Mouse (Mus musculus) MEL (cell line): ENCODE measurements at regions not wholly inside any gene's neighbourhood (a gene's known extent, or its start where the extent isn't known, plus 50 kb on each side); places are given as distances from the start of the nearest gene placed in this dataset.

Experiments used
- DNase-seq: peaks from one replicate; pipeline ENCODE4 v3.0.0; 2011; ENCODE audit warnings: low read depth, low spot score
- H3K27ac ChIP-seq: 2 replicates; pipeline ENCODE4 v1.5.1; 2012; ENCODE audit warnings: low read depth, mild to moderate bottlenecking, control low read depth, low read length, moderate library complexity; ENCODE audit not compliant: control insufficient read depth
- H3K27me3 ChIP-seq, 2 experiments: fragments of 150-350 bp in 1 of 2; sonication (generic) in 1 of 2; 2 replicates each; pipeline ENCODE4 v1.6.1; 2012; ENCODE audit warnings: low read length in 2 of 2, mild to moderate bottlenecking in 2 of 2, improper control_type of control experiment in 1 of 2, moderate library complexity in 1 of 2; ENCODE audit not compliant: insufficient read depth in 2 of 2, control insufficient read depth in 1 of 2
- H3K36me3 ChIP-seq, 2 experiments: 2 replicates each; pipeline ENCODE4 v1.6.1; 2012 to 2014; ENCODE audit warnings: low read length in 2 of 2, improper control_type of control experiment in 1 of 2, inconsistent platforms in 1 of 2, mild to moderate bottlenecking in 1 of 2; ENCODE audit not compliant: insufficient read depth in 2 of 2, control insufficient read depth in 1 of 2
- H3K4me1 ChIP-seq, 2 experiments: fragments of 150-350 bp in 1 of 2; sonication (generic) in 1 of 2; 2 replicates each; pipeline ENCODE4 v1.6.1; 2012; ENCODE audit warnings: low read length in 2 of 2, improper control_type of control experiment in 1 of 2, mild to moderate bottlenecking in 1 of 2; ENCODE audit not compliant: insufficient read depth in 2 of 2, control insufficient read depth in 1 of 2
- H3K4me3 ChIP-seq, 2 experiments: fragments of 150-350 bp in 1 of 2; sonication (generic) in 1 of 2; 2 replicates each; pipeline ENCODE4 v1.5.1; 2012; ENCODE audit warnings: low read depth in 2 of 2, low read length in 2 of 2, mild to moderate bottlenecking in 2 of 2, moderate library complexity in 2 of 2, control low read depth in 1 of 2, improper control_type of control experiment in 1 of 2; ENCODE audit not compliant: control insufficient read depth in 1 of 2, insufficient read depth in 1 of 2
- H3K79me2 ChIP-seq: 2 replicates; pipeline ENCODE4 v1.6.1; 2012; ENCODE audit warnings: mild to moderate bottlenecking, low read length, moderate library complexity; ENCODE audit not compliant: control insufficient read depth, poor library complexity, insufficient read depth
- H3K9ac ChIP-seq: 2 replicates; pipeline ENCODE4 v1.6.1; 2012; ENCODE audit warnings: low read depth, mild to moderate bottlenecking, control low read depth, low read length, moderate library complexity; ENCODE audit not compliant: control insufficient read depth, poor library complexity, severe bottlenecking
- H3K9me3 ChIP-seq: fragments of 150-350 bp; sonication (generic); replicated peaks from 2 replicates; pipeline ENCODE4 v1.6.1; 2012; ENCODE audit warnings: mild to moderate bottlenecking, low read length, improper control_type of control experiment, moderate library complexity; ENCODE audit not compliant: insufficient read depth
- CHD2 ChIP-seq: IDR thresholded peaks from 2 replicates; pipeline ENCODE4 v1.6.1; 2011; ENCODE audit warnings: low read length, improper control_type of control experiment
- E2F4 ChIP-seq: IDR thresholded peaks from 2 replicates; pipeline ENCODE4 v1.6.1; 2011; ENCODE audit warnings: low read depth, low read length, improper control_type of control experiment, borderline replicate concordance
- ELF1 ChIP-seq: IDR thresholded peaks from 2 replicates; pipeline ENCODE4 v1.6.1; 2014; ENCODE audit warnings: low read depth, mild to moderate bottlenecking, inconsistent platforms, low read length, improper control_type of control experiment, moderate library complexity
- HCFC1 ChIP-seq: IDR thresholded peaks from 2 replicates; pipeline ENCODE4 v1.6.1; 2012; ENCODE audit warnings: low read depth, mild to moderate bottlenecking, inconsistent platforms, low read length, improper control_type of control experiment, moderate library complexity
- KAT2A ChIP-seq: conservative IDR thresholded peaks from 2 replicates; pipeline ENCODE4 v1.6.1; 2012; ENCODE audit warnings: low read depth, low read length, improper control_type of control experiment, inconsistent platforms
- MAFK ChIP-seq: IDR thresholded peaks from 2 replicates; pipeline ENCODE4 v1.6.1; 2011; ENCODE audit warnings: low read depth, mild to moderate bottlenecking, low read length, improper control_type of control experiment, borderline replicate concordance
- MAX ChIP-seq: IDR thresholded peaks from 2 replicates; pipeline ENCODE4 v1.6.1; 2011; ENCODE audit warnings: low read length, improper control_type of control experiment
- MAZ ChIP-seq: IDR thresholded peaks from 2 replicates; pipeline ENCODE4 v1.6.1; 2012; ENCODE audit warnings: low read depth, mild to moderate bottlenecking, inconsistent platforms, low read length, improper control_type of control experiment
- MEF2A ChIP-seq: IDR thresholded peaks from 2 replicates; pipeline ENCODE4 v1.6.1; 2014; ENCODE audit warnings: low read depth, mild to moderate bottlenecking, inconsistent platforms, low read length, improper control_type of control experiment; ENCODE audit not compliant: poor library complexity, insufficient replicate concordance, severe bottlenecking; ENCODE audit errors: extremely low read depth
- POLR2AphosphoS2 ChIP-seq: IDR thresholded peaks from 2 replicates; pipeline ENCODE4 v1.6.1; 2011; ENCODE audit warnings: low read length, improper control_type of control experiment
- RCOR1 ChIP-seq: IDR thresholded peaks from 2 replicates; pipeline ENCODE4 v1.6.1; 2012; ENCODE audit warnings: low read depth, mild to moderate bottlenecking, inconsistent platforms, low read length, improper control_type of control experiment
- SIN3A ChIP-seq: IDR thresholded peaks from 2 replicates; pipeline ENCODE4 v1.6.1; 2012; ENCODE audit warnings: low read length, improper control_type of control experiment, inconsistent platforms
- TAL1 ChIP-seq: IDR thresholded peaks from 2 replicates; pipeline ENCODE4 v1.6.1; 2012; ENCODE audit warnings: mild to moderate bottlenecking, inconsistent platforms, low read length, moderate library complexity, mixed read lengths
- UBTF ChIP-seq: IDR thresholded peaks from 2 replicates; pipeline ENCODE4 v1.6.1; 2012; ENCODE audit warnings: low read depth, mild to moderate bottlenecking, inconsistent platforms, low read length, improper control_type of control experiment, moderate library complexity, borderline replicate concordance; ENCODE audit not compliant: insufficient read depth
- USF1 ChIP-seq: IDR thresholded peaks from 2 replicates; pipeline ENCODE4 v1.6.1; 2014; ENCODE audit warnings: low read depth, mild to moderate bottlenecking, inconsistent platforms, low read length, improper control_type of control experiment, moderate library complexity
- USF2 ChIP-seq, 2 experiments: IDR thresholded peaks; 2 replicates each; pipeline ENCODE4 v1.6.1; 2011 to 2012; ENCODE audit warnings: improper control_type of control experiment in 2 of 2, low read length in 2 of 2, borderline replicate concordance in 1 of 2, inconsistent platforms in 1 of 2, low read depth in 1 of 2, mild to moderate bottlenecking in 1 of 2; ENCODE audit not compliant: insufficient read depth in 1 of 2
- ZC3H11A ChIP-seq: IDR thresholded peaks from 2 replicates; pipeline ENCODE4 v1.6.1; 2012; ENCODE audit warnings: low read depth, mild to moderate bottlenecking, inconsistent platforms, low read length, improper control_type of control experiment
- ZNF384 ChIP-seq: IDR thresholded peaks from 2 replicates; pipeline ENCODE4 v1.6.1; 2012; ENCODE audit warnings: low read depth, mild to moderate bottlenecking, inconsistent platforms, low read length, improper control_type of control experiment

DNA sequence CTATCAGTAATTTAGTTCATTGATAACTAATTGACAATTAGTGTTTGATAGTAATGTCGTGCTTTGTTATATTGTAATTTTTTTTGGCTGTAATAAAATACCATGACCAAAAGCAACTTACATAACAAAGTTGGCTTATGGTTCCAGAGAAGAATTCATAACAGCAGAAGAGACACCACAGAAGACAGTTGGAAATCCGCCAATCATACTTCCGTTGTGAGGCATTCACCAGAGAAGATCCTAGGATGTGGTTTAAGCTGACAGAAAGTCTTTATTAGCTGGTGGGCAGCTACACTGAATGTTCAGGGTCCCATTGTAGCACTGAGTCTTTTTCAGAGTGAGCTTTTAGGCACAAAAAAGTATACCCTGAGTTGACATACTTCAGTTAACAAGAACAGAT is 109.9 kb downstream of the Sec23a start:
- no peaks in the 10 kb centered on the region; a peak in 1 of 4 replicates for H3K27me3 ChIP-seq
- H3K4me3 ChIP-seq = no peak overlapping the region
- no peaks in the 10 kb centered on the region for H3K4me1 ChIP-seq
- TF ChIP-seq HCFC1 (no peak), CHD2 (no peak)
- H3K79me2 ChIP-seq = no peaks in the 10 kb centered on the region
- no peaks in the 10 kb centered on the region for H3K36me3 ChIP-seq
- DNase-seq = peak; percentile 50
- H3K9me3 ChIP-seq = no peaks in the 10 kb centered on the region
- H3K27ac ChIP-seq = no peak overlapping the region
- H3K9ac ChIP-seq = no peak overlapping the region

DNA sequence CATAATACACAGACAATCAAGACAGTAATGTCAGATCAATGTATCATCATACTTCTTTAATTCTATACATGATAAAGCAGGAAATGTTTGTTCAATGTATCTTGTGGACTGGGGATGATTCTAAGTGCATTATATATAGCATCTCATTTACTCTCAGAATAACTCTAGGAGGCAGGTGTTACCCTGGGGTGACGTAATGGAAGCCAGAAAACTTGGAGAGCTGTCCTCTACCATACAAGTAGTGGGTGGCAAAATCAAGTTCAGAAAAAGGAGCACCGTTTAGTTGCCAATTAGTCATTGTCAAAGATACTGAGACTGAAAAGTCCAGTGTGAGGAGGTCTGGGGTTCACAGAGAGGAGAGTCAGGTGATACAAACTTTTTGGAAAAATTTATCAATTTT is 136.0 kb downstream of the Sec23a start:
- DNase-seq = no peak
- H3K79me2 ChIP-seq = no peaks in the 10 kb centered on the region
- no peak overlapping the region for H3K9ac ChIP-seq
- no peaks in the 10 kb centered on the region for H3K36me3 ChIP-seq
- TF ChIP-seq HCFC1 (no peak), MAZ (no peak), KAT2A (no peak), ZNF384 (no peak), SIN3A (no peak), POLR2AphosphoS2 (no peak), UBTF (no peak), CHD2 (no peak), ELF1 (no peak), ZC3H11A (no peak), USF1 (no peak), E2F4 (no peak), MAX (no peak), MEF2A (no peak), MAFK (no peak), TAL1 (no peak), RCOR1 (no peak), USF2 (IDR thresholded peaks at IDR 0.05; ENCODE audit: borderline replicate concordance in 1 of 2, insufficient read depth in 1 of 2, low read depth in 1 of 2, low read length in 2 of 2) (no peak)
- H3K27me3 ChIP-seq = no peaks in the 10 kb centered on the region; a peak in 1 of 4 replicates
- no peaks in the 10 kb centered on the region for H3K9me3 ChIP-seq
- H3K4me1 ChIP-seq = no peaks in the 10 kb centered on the region
- H3K4me3 ChIP-seq = no peak overlapping the region
- no peak overlapping the region for H3K27ac ChIP-seq
